Mouse (Mus musculus): ENCODE data around the gene Atp6v1d.

GRCm38 (mm10) chr12:78842429-78842828 is 19.0 kb downstream of the Atp6v1d start:
- TF ChIP-seq POLR2A (IDR thresholded peaks at IDR 0.05; ENCODE audit: low read depth, low read length) (no peak), CTCF (IDR thresholded peaks at IDR 0.05; ENCODE audit: extremely low read depth, insufficient read depth, insufficient read length, insufficient replicate concordance) (no peak)

Data from spleen, adult 2 months (tissue).